Mouse (Mus musculus) B cell, adult 67 days (primary cell): Measurements from ENCODE around the gene Rnf145. TPM values are rescaled to one million over a fixed set of nuclear protein-coding genes. Genes with fewer than 3 reads are reported as not detected.

Experiments used
- total RNA-seq, 2 experiments: library from RNA; stranded (reverse); gene quantifications; 4 replicates each; pipeline ENCODE4 v1.2.4; 2023

Rnf145 gene
- total RNA-seq = 100 to 1,000 TPM; 252 to 279 TPM

DNA sequence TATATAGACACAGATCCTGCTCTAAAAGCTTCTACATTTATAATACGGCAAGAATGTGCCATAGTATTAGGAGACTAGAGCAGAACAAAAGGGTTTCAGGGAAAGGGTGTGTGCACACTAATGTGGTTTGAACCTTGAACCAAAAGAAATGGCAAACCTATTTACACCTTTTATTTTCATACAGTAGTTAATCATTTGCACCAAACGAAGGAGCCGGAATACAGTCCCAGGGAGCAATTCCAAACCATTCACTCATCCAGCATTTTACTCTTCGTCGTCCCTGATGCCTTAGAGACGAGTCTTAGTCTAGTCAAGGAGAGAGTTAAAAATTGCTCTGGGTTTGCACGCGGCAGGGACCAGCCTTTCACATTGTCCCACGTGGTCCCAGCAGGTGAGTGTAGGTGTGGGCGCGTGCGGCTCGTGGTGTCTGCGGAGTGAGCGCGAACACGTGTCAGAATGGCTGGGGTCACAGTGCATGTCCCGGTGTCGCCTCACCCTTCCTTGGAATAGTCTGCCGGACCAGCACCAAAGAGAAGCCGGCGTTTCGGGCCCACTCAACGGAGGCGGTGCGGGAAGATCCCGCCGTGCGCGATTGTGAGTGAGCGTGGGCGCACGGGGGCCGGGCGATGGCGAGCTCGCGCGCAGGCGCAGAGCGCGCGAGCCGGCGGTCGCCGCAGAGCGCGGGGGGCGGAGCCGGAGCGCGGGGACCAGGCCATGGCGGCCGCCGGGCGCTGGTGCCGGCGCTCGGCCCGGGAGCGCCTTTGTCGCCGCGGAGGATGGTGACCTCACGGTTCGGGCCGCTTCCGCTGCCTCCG, at the start of gene Rnf145:
Rnf145 (plus strand) TSS at position 684 of the 815 bp plus-strand sequence.

GRCm38 (mm10) chr11:44470432-44471336, 48.1 kb upstream of the Rnf145 start, which contains the start of gene Ublcp1:
Ublcp1 (minus strand) TSS chr11:44470498.

Other genes with a start within 250 kb of the Rnf145 start
- gene Il12b, start 118.9 kb upstream of the Rnf145 start, total RNA-seq = not detected
- gene Ublcp1, start 48.5 kb upstream of the Rnf145 start, total RNA-seq = 100 to 1,000 TPM in 1 of 2 experiments, 10 to 100 TPM in 1; 91.4 to 109 TPM
- 100 to 1,000 TPM; 496 to 531 TPM for gene Ebf1, start 98.4 kb downstream of the Rnf145 start, total RNA-seq